Mouse (Mus musculus) liver, postnatal 0 days (tissue): ENCODE data around the gene Clca3a1.

Experiments used
- CTCF ChIP-seq: sonication (generic); IDR thresholded peaks from 2 replicates; pipeline ENCODE4 v1.5.1; 2016; ENCODE audit warnings: antibody characterized with exemption, low read depth
- EP300 ChIP-seq: IDR thresholded peaks from 2 replicates; pipeline ENCODE4 v1.6.1; 2016; ENCODE audit warnings: antibody characterized with exemption, low read depth, mild to moderate bottlenecking

DNA sequence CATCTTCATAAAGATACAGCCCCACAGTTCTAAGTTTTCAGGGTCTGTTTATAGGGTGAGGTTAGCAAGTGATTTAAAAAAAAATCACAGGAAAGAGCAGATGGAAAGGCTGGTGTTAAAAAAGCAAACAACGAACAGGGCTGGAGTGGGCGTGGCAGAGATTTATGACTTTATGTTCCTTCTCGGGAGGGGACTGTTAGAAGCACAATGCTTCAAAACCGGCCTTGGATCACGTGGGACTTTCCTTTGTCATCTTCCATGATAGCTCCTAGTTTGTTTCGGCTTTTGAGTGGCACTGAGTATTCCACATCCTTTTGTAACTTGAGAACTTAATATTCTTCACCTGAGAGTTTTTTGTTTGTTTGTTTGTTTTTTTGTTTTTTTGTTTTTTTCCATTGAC, 677 bp upstream of the Clca3a1 start:
- TF ChIP-seq CTCF (no peak), EP300 (no peak)
